Mouse (Mus musculus) heart, adult 2 months (tissue): ENCODE data around the gene Ccdc40. TPM values are rescaled to one million over a fixed set of nuclear protein-coding genes. Genes with fewer than 3 reads are reported as not detected.
"Not testable (repeated sequence)": the region's sequence is repeated elsewhere in the genome, so short reads cannot be mapped to it uniquely, and the experiment has no call there.

Experiments
- DNase-seq, 2 experiments: peaks; one replicate each; pipeline ENCODE4 v3.0.0; 2021
- H3K27ac ChIP-seq: fragments of 200-600 bp; 2 replicates; pipeline ENCODE4 v1.8.1; 2022
- H3K27me3 ChIP-seq: fragments of 200-500 bp; 2 replicates; pipeline ENCODE4 v1.6.1; 2012; ENCODE audit warnings: mild to moderate bottlenecking, low read length, inconsistent platforms, mixed read lengths; ENCODE audit not compliant: control insufficient read depth, insufficient read depth
- H3K36me3 ChIP-seq: fragments of 200-500 bp; 2 replicates; pipeline ENCODE4 v1.6.1; 2012; ENCODE audit warnings: low read length, inconsistent platforms; ENCODE audit not compliant: control insufficient read depth, insufficient read depth
- H3K4me1 ChIP-seq: fragments of 200-500 bp; 2 replicates; pipeline ENCODE4 v1.6.1; 2011; ENCODE audit warnings: low read length; ENCODE audit not compliant: control insufficient read depth, insufficient read depth
- H3K4me3 ChIP-seq: fragments of 200-600 bp; 2 replicates; pipeline ENCODE4 v1.8.1; 2022
- H3K79me2 ChIP-seq: fragments of 200-500 bp; replicated peaks from 2 replicates; pipeline ENCODE4 v1.6.1; 2012; ENCODE audit warnings: mild to moderate bottlenecking, inconsistent platforms, low read length, moderate library complexity, mixed read lengths; ENCODE audit not compliant: control insufficient read depth, insufficient read depth
- H3K9ac ChIP-seq: fragments of 200-500 bp; 2 replicates; pipeline ENCODE4 v1.6.1; 2012; ENCODE audit warnings: low read depth, mild to moderate bottlenecking, control low read depth, inconsistent platforms, low read length, mixed read lengths
- CTCF ChIP-seq: fragments of 200-600 bp; IDR thresholded peaks from 2 replicates; pipeline ENCODE4 v1.8.1; 2022; ENCODE audit warnings: antibody characterized with exemption, mild to moderate bottlenecking, moderate library complexity
- EP300 ChIP-seq: fragments of 200-500 bp; IDR thresholded peaks from 2 replicates; pipeline ENCODE4 v1.6.1; 2011; ENCODE audit warnings: low read depth, low read length, control low read depth; ENCODE audit not compliant: insufficient read depth
- POLR2A ChIP-seq: fragments of 200-500 bp; IDR thresholded peaks from 2 replicates; pipeline ENCODE4 v1.6.1; 2011; ENCODE audit warnings: mild to moderate bottlenecking, low read depth, low read length, control low read depth; ENCODE audit not compliant: insufficient read depth
- WGBS: fragments of 180-500 bp; shearing (Covaris S2); methylation state at CpG from one replicate; pipeline ENCODE4 v1.1.7; 2018; 5-methylcytosine and 5-hydroxymethylcytosine counted together
- intact Hi-C: fragments of 180-260 bp; cut with DNase I; formaldehyde crosslinking; loops from one replicate; pipeline ENCODE4 v1.15.1; 2025
- polyA plus RNA-seq: library from polyadenylated mRNA; depleted of rRNA; stranded (reverse); fragments of >200 nt; gene quantifications from 2 replicates; pipeline ENCODE4 v1.2.3, GENCODE M21; 2012
- total RNA-seq, 2 experiments: library from RNA; stranded (reverse); gene quantifications; 2 replicates each; pipeline ENCODE4 v1.2.3; 2021

Ccdc40 gene
- total and polyA plus RNA-seq, 3 experiments, result 0.21 to 0.59 TPM; not detected in 1

DNA sequence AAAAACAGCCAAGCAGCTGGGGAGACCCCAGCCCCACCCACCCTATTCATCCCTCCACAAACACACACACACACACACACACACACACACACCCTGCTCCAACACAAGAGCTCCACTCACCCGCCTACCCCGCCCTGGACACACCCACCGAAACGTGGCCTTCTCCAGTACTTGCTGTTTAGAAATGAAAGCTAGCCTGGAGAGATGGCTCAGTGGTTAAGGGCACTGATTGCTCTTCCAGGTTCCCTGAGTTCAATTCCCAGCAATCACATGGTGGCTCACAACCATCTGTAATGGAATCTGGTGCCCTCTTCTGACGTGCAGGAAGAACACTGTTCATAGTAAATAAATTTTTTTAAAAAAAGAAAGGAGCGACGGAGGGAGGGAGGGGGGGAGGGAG, 37.4 kb downstream of the Ccdc40 start:
- H3K9ac ChIP-seq, result no peak overlapping the region
- H3K79me2 ChIP-seq, result no peaks in the 10 kb centered on the region
- H3K4me3 ChIP-seq, result no peak overlapping the region
- no peaks in the 10 kb centered on the region for H3K36me3 ChIP-seq
- no peak overlapping the region for H3K27ac ChIP-seq
- intact Hi-C loops, result no loop called here
- peaks cover 2% of the 10 kb centered on the region; the same call in 1 of the 2 replicates for H3K4me1 ChIP-seq
- 81% methylated on average over 7 of the region's 7 CpGs for WGBS
- no peak for DNase-seq
- no peak for TF ChIP-seq POLR2A
- TF ChIP-seq CTCF, result no peak
- no peak for TF ChIP-seq EP300
- H3K27me3 ChIP-seq, result no peaks in the 10 kb centered on the region

DNA sequence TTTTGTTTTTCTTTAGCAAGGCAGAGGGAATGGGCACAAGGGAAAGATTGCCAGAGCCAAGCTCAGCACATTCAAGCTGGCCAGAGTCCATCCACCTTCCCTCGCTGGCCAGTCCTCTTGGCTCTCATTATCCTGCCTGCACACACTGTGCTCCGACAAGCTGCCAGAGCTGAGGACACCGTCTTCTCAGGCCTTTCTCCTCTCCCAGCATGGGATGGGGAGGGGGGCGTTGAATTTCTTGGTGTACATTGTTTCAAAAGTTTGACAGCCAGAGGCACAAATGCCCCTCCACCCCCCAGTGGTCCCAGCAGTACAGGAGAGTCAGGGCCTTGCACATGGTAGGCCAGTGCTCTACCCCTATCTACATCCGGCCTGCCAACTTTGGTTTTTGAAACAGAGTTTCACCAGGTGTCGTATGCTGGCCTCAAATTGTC, 38.9 kb downstream of the Ccdc40 start:
- Histone ChIP-seq H3K27ac (peak overlapping the region; percentile 90), H3K4me1 (peaks cover 2% of the 10 kb centered on the region; the same call in 1 of the 2 replicates), H3K27me3 (no peaks in the 10 kb centered on the region), H3K36me3 (no peaks in the 10 kb centered on the region), H3K9ac (no peak overlapping the region), H3K79me2 (no peaks in the 10 kb centered on the region), H3K4me3 (no peak overlapping the region; the same call in 1 of the 2 replicates)
- intact Hi-C loops, result no loop called here
- peak; percentile 49 to 59 for DNase-seq
- WGBS, result 31% methylated on average over 6 of the region's 6 CpGs
- TF ChIP-seq EP300 (no peak), CTCF (no peak), POLR2A (no peak)

DNA sequence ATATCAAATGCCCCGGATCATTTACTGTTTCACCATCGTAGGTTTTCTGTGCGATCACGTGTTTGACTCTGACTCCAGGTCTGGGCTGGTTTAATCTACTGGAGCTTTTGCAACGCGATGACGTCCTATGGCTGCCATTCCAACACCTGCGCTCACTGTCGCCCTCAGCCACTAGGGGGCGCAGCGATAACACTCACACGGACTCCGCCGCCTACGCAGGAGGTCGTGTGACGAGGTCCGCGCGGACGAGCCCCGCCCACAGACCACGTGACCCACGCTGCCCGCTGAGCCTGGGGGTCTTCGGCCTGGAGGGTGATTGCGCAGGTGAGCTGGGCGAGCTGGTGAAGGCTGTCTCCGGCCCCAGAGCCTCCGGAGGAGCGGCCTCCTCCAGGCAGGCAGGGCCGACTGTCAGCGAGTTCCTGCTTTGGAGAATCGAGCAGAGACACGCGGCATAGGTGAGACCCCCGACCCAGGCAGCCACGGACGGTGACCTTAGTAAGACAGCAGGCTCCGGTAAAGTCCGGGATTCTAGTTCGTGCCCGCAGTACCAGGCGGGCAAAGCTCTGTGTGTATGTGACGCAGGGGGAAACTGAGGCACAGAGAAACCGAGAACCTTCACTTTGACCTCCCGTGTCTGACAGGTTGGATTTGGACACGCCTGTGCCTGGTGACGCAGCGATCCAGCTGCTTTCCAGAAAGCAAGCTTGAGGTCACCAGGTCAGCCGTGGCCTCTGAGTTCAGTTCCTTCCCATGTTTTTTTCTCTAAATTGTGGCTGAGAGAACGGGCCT, 39.6 kb downstream of the Ccdc40 start, which contains the start of gene Gaa:
TSS of gene Gaa (plus strand) at position 120 of the 789 bp plus-strand sequence.
- intact Hi-C loops, result no loop called here
- peak; percentile 94 to 95 for DNase-seq
- TF ChIP-seq POLR2A, result peak; percentile 66
- TF ChIP-seq CTCF, result no peak; the same call in 1 of the 2 replicates
- peak; percentile 60; the same call in 1 of the 2 replicates for TF ChIP-seq EP300
- 3% methylated on average over 52 of the region's 52 CpGs for WGBS
- Histone ChIP-seq H3K9ac (peak within 1 kb of the TSS; percentile 81), H3K4me3 (peak within 1 kb of the TSS; percentile 88), H3K36me3 (no peaks in the 10 kb centered on the region), H3K79me2 (no peaks in the 10 kb centered on the region), H3K4me1 (peaks cover 2% of the 10 kb centered on the region; the same call in 1 of the 2 replicates), H3K27ac (peak within 1 kb of the TSS; percentile 90), H3K27me3 (no peaks in the 10 kb centered on the region)

GRCm38 (mm10) chr11:119268557-119269195, 40.3 kb downstream of the Ccdc40 start:
- intact Hi-C loops, result no loop called here
- Histone ChIP-seq H3K27me3 (no peaks in the 10 kb centered on the region), H3K4me1 (peaks cover 2% of the 10 kb centered on the region; the same call in 1 of the 2 replicates), H3K9ac (no peak overlapping the region), H3K4me3 (peak overlapping the region; percentile 88), H3K36me3 (no peaks in the 10 kb centered on the region), H3K27ac (peak overlapping the region; percentile 90; the same call in 1 of the 2 replicates), H3K79me2 (no peaks in the 10 kb centered on the region)
- TF ChIP-seq EP300 (no peak), POLR2A (no peak), CTCF (no peak)
- WGBS, result 83% methylated on average over 16 of the region's 16 CpGs
- no peak for DNase-seq

GRCm38 (mm10) chr11:119272492-119272891, 44.1 kb downstream of the Ccdc40 start:
- H3K9ac ChIP-seq, H3K4me1 ChIP-seq, H3K79me2 ChIP-seq, H3K27ac ChIP-seq, H3K4me3 ChIP-seq, H3K27me3 ChIP-seq, intact Hi-C loops, H3K36me3 ChIP-seq, DNase-seq: not testable (repeated sequence)
- TF ChIP-seq CTCF, result peak; percentile 70
- 79% methylated on average over 3 of the region's 3 CpGs for WGBS

DNA sequence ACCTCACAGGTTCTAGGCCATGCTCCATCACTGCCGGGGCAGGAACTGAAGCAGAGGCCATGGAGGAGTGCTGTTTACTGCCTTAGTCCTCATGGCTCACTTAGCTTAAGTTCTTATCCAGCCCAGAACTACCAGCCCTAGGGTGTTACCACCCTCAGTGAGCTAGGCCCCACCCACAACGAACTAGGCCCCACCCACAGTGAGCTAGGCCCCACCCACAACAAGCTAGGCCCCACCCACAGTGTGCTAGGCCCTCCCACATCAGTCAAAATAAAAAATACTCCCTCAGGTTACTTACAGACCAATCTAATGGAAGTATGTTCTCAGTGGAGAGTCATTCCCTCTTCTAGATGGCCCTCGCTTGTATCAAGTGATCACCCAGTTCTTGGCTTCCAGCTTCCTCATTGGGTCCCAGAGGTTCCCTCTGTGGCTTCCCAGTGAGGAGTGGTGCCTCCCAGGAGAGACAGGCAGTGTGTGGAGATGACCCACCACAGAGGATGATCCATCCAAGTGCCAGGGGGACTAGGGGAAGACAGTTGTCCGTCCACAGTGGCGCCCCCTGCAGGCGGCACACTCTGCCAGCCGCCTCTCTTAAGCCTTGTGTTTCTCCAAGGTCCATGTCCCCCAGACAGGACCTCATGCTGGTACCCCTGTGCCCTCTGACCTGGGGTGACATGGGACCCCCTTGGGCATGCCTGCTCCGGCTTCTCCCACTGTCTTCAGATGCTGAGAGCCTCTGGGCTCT, 45.0 kb downstream of the Ccdc40 start:
- no peak for DNase-seq
- 84% methylated on average over 8 of the region's 8 CpGs for WGBS
- Histone ChIP-seq H3K27me3 (no peaks in the 10 kb centered on the region), H3K36me3 (no peaks in the 10 kb centered on the region), H3K9ac (no peak overlapping the region), H3K4me1 (no peaks in the 10 kb centered on the region), H3K4me3 (no peak overlapping the region), H3K27ac (no peak overlapping the region), H3K79me2 (no peaks in the 10 kb centered on the region)
- intact Hi-C loops, result no loop called here
- TF ChIP-seq POLR2A (no peak), CTCF (peak; percentile 52), EP300 (no peak)
